11 mouse cellular contexts compared by ENCODE assay signal in genomic region chr10:87973911-87974631, GRCm38 (mm10).
"Had no signal": no experiment of that assay in that cellular context is flagged by ENCODE, and none has a peak within 500 bp of the region (broad histone marks: within the 10 kb centered on the region; RNA-seq: fewer than 3 reads in every experiment).

No protein-coding gene starts in this region.

- H3K4me1 ChIP-seq: limb, embryonic 12.5 days; liver, embryonic 13.5 days; neural tube, embryonic 12.5 days had no signal

- H3K4me2 ChIP-seq: limb, embryonic 12.5 days; liver, embryonic 13.5 days; neural tube, embryonic 12.5 days had no signal

- H3K4me3 ChIP-seq: layer of hippocampus, adult 2 months; limb, embryonic 12.5 days; liver, embryonic 13.5 days; myocyte; neural tube, embryonic 12.5 days had no signal

- DNase-seq: liver; liver, embryonic 13.5 days; liver, postnatal 0 days; midbrain, embryonic 14.5 days; thymus, adult 18-20 months; thymus, postnatal 14 days had no signal

- H3K9me3 ChIP-seq: limb, embryonic 12.5 days; liver, embryonic 13.5 days; neural tube, embryonic 12.5 days had no signal

- H3K9ac ChIP-seq: limb, embryonic 12.5 days; liver, embryonic 13.5 days; liver, postnatal 0 days; neural tube, embryonic 12.5 days had no signal

- H3K36me3 ChIP-seq: limb, embryonic 12.5 days; liver, embryonic 13.5 days; neural tube, embryonic 12.5 days had no signal

- H3K27me3 ChIP-seq: limb, embryonic 12.5 days; liver, embryonic 13.5 days; neural tube, embryonic 12.5 days had no signal

- ATAC-seq: intestine, postnatal 0 days; liver, postnatal 0 days had no signal

- H3K27ac ChIP-seq: layer of hippocampus, adult 2 months; limb, embryonic 12.5 days; liver, embryonic 13.5 days; neural tube, embryonic 12.5 days had no signal
